Mouse (Mus musculus) c-Kit-positive CD71-negative TER-119-negative erythroid progenitor cells, embryonic 14.5 days (primary cell): Measurements from ENCODE around the gene Dazl.
"Not testable (repeated sequence)": the region's sequence is repeated elsewhere in the genome, so short reads cannot be mapped to it uniquely, and the experiment has no call there.

Experiments used
- DNase-seq: peaks from one replicate; pipeline ENCODE4 v3.0.0-alpha.2; 2013; ENCODE audit warnings: low read depth

The Dazl gene

DNA sequence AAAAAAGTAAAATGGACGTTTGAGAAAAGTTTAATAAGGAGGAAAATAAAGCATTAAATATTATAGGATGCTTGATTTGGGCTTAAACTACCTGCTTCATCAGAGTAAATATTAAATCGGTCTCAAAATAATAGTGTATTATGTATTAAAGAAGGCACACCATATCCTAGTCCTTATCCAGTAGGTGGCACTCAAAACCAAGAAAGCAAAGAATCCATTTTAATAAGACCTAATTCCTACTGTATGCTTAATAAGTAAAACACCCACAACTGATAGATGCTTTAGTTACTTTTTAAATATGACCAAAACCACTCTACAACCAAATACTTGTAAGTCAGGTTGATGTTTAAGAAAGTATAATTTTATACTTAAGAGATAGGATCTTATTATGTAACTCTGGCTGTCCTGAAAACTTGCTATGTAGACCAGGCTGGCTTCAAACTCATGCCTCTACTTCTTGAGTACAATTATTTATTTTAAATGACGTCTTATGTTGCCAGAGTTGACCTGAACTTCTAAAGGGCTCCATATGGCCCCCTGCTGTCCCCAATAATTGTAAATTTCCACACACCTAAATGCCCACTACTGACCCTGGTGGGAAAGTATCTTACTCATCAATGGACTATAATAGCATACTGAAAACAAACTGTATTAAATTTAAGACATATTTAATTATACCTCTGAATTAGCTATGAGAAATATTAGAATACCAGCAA is 1.8 kb downstream of the Dazl start:
- DNase-seq: peak; percentile 58

DNA sequence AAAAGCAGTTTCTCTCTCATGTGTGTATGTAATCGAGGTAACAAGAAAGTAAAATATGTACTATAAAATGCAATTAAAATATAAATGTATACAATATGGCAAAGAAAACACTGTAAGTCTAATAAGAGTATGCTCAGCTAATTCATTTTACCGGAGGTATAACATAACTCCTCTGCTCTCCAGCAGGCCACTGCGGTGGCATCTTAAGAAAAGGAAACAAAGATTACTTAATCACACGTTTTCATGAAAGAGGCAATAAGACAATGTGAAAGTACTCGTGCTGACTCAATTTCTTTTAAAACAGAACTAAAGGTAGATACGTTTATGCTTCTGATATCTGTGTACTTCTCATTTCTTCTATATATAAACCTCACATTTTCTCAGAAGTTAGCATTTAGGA is 8.6 kb downstream of the Dazl start:
- no peak for DNase-seq

DNA sequence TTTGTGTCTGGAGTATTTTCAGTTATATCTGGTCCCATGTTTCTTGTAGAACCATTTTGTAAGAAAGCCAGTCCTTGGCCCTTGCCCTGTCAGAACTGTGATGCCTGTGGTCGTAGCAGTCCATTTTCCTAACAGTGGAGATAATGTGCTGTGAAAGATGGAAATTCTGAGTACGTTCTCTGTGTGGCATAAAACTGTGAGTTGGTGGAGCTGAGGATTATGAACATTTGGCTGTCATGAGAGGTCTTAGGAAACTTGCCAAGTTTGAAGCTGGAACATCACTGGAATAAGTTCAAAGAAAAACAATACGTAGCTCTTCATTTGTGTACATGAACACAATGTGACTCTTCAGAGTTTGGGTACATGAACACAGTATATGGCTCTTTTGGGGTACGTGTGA is 31.8 kb downstream of the Dazl start:
- not testable (repeated sequence) for DNase-seq

DNA sequence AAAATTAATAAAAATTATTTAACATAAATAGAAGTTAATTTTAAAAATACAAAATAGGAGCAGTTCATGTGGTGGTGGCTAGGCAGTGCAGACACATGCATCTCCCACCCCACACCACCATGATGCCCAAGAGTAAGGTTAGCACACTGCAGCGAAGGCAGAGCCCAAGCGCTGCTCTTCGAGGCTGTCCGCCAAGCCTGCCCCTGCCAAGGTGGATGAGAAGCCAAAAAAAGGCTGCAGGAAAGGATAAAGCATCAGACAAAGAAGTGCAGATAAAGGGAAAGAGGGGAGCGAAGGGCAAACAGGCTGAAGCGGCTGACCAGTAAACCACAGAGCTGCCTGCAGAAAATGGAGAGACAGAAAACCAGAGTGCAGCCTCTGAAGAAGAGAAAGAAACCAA is 32.6 kb downstream of the Dazl start:
- DNase-seq: no peak

DNA sequence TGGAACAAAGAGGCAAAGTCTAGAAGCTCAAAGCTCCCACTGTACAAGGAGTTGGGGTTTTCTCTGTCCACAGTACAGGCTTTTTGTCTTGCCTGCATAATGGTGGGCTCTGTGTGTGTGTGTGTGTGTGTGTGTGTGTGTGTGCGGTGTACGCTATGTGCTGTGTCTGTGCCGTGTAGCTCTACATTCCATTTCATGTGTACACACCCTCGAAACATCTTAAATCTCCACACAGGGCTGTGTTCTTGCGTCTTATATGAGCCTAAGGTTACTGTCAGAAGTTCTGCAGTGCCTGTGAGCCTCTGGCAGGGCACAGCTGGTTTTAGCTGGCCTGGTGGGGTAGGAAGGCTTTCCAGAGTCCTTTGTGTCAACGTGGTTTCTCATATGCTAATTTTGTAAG is 46.8 kb downstream of the Dazl start:
- no peak for DNase-seq

DNA sequence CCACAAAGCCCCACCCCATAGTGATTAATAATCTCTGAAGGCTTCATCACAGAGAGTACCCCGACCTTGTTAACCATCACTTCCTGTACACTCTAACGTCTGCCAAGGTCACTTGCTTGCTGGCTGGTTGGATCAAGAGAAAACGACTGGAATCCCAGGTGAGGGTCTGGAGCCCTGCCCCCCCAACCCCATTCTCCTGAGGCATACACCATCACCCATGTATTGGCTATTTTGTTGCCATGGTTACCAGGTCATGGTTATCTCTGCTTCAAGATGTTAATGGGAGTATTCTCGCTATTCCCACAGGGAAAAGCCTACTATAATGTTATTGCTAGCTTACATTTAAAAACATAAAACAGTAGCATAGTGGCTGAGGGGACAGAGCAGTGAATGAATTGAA is 48.8 kb downstream of the Dazl start:
- no peak for DNase-seq

DNA sequence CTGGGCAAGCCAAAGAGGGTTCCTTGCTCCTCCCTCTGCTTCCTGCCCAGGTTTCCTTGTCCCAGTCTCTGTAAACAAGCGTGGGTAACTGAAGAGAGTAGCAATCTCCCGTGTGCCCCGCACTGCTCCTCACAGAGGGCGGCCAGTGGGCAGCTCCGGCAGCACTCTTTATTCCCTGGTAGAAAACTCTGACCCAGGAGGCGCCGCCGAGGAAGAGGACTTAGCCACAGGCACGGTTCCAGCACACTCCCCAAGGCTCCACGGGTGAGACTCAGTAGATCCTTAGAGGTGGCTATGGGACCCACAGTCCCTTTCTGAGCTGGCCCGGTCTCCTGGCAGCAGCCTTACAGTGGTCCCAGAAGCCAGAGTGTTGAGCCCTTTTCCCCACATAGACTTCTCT is 50.1 kb downstream of the Dazl start:
- DNase-seq: no peak

DNA sequence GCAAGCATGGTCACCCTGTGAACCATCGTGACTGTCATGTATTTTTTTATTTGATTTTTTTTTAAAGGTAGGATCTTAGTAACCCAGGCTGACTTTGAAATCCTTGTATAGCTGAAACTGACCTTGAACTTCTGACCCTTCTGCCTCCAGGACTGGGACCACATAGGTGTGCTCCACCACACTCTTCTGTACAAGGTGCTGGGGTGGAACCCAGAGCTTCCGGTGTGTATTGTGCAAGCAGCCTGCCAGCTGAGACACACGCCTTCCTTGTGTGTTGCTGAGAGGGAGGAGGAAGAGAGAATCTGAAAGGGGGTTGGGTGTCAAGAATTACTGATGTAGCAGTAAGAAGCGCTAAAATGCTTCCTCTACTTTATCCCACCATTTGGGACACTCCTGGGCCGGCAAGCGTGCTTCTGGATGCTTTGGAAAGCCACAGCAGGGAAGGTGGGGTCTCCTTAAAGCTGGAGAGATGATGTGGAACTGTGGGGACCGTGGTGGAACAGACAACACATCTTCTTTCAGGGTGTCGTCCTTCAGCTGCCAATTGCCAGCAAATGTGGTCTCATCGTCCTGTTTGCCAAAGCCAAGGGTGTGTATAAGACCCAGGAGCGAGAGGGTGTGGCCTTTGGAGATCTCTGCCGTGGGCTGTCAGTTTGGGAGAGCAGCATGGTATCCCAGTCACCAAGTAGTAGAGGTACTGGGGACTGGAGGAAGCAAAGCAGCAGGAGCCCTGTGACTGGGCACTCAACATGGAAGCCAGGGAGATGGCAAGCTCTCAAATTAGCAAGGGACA is 55.4 kb downstream of the Dazl start:
- DNase-seq: no peak

DNA sequence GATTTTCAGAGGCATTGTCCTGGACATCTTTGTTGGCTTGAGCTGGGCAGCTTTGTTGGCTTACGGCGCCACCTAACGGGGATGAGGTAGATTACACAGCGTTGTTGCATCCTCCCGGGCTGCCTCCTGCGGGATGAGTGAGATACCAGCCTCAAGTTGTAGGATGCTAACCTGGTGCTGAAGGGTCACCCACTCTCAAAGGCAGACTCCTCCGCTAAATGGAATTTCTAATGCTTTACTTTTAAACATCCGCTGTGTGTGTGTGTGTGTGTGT is 56.1 kb downstream of the Dazl start:
- DNase-seq: peak; percentile 53

DNA sequence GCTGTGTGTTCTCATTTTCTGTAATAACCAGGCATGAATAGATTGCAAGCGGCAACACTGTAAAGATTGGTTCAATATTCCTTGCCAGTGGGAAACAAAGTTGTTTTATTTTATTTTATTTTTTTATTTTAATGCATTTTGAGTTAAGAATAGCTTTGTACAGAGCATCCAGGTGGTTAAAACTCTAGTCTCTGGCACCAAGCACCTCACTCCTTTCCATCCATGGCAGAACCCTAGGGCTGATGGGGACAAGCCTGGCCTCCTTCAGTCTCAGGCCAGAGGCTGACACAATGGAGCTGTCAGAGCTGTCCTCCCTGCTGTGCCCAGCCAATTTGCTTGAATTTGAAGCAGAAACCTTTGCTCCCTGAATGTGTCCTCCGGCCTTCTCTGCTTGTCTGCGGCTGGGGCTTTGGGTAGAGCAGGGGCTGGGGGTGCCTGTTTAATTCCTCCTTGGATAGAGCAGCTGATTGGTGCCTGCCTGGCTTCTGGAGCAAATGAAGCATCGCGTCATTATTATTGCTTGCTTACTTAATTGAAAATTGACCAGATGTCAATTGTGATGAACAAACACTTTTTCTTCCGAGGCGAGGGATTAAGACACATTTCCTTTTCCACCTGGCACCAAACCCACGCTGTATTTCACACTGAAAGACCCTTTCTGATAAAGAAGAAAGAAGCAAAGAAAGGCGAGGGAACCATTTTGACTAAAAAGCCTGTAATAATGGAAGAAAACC is 56.6 kb downstream of the Dazl start:
- DNase-seq: no peak

DNA sequence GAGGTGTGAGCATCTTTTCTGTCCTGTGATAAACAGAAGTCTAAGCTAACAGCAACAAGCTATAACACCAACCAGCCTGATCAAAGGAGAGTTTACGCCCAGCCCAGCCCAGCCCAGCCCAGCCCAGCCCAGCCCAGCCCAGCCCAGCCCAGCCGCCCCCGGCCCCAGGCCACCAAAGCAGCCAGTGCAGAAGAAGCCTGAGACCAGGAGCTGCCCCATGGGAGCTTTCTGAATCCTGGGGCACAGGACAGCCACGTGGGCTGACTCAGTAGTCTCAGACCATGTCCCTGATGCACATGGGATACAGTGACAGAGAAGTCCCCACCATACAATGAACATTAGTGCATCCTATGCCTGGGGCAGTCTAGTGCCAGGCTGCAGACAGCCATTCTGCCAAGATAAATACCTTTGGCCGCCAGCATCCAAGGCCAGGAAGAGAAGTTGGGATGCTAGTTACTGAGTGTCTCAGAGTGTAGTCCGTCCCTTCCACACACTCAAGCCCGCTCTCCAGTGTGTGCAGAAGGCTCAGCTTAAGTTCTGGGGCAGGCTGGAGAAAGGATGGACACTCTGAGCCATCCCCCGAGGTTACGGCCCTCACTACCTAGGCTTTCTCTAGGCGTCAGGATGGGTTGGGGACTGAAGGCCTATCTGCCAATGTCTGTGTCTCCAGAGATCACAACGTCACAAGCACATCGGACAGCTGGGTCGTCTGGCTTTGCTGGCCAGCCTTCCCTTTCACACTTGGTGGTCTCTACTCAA is 57.3 kb downstream of the Dazl start:
- DNase-seq: no peak

DNA sequence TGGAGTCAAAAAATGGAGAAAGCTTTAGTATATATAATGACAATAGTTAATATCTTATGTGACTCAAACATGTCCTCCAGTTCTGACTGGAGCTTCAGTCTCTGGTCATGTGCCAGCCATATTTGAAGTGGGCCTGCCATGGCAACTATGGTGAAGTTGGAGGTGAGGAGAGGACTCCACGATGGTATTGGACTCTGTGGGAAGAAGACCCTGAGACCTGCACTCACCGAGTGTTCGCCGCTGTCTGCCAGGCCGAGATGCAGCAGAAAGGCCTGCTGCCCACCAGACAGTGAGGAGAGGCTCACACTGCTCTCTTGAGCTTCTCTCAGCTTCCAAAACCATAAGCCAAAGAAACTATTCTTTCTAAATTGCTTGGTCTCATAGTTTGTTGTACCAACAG is 59.5 kb downstream of the Dazl start:
- no peak for DNase-seq

DNA sequence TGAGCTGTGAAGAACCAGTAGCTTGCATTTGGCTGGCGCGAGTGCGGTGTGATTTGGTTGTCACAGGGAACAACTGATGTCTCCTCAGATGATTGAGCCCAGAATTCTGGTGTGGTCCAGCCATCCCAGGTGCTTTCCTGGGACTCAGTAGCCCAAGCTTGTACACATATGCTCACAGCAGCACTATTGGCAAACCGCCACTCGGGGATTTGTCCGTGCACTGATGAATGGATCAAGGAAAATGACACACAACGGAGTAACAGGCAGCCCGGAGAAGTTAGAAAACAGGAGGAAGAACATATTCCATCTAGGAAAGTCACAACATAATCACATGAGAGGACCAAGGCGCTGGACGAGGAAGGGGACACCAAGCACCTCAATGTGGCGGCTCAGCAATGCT is 60.6 kb downstream of the Dazl start:
- DNase-seq: no peak

DNA sequence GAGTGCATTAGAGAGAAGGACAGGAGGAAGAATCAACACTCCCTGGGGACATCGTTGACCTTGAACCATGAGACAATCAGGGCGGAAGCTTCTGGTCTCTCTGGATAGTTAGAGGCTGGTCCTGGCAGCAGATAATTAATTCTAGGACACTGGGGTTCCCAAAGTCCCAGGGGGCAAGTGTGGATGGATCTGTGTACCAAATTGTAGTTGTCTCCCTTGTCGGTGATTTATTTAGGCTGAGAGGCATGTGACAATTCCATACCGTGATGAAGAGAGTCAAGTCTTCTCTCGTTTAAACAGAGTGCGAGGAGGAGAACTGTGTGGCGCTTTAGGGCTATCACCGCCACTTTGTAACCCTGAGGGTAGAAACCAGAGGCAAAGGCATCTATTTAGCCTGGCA is 62.2 kb downstream of the Dazl start:
- DNase-seq: no peak

DNA sequence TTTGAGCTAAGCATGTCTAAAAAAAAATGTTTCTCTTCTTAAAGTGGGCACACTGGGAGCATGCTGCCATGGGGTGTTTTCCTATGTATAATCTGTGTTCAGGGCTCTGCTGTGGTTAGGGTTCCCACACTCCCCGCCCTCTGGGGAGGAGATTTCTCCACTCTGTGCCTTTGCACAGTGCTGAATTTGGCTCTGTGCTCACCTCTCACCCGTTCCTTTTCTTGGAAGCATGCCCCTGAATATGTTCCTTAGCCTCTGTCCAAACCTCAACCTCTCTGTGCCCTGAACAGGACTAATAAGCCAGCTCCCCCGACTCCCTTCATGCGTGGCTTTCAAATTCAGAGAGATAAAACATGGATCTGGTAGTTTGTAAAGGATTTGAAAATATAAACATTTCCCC is 63.9 kb downstream of the Dazl start:
- DNase-seq: no peak
